Mouse (Mus musculus): ENCODE data around the gene Ddx42.

- TF ChIP-seq POLR2A (IDR thresholded peaks at IDR 0.05; ENCODE audit: insufficient read length, low read depth) (no peak), MYOD1 (IDR thresholded peaks at IDR 0.05; ENCODE audit: control insufficient read depth in 1 of 3, insufficient read length in 2 of 3, low read depth in 2 of 3) (no peak), USF1 (IDR thresholded peaks at IDR 0.05; ENCODE audit: low read depth) (no peak), MAX (IDR thresholded peaks at IDR 0.05; ENCODE audit: low read depth) (no peak), E2F4 (IDR thresholded peaks at IDR 0.05; ENCODE audit: insufficient read depth) (no peak)
These were observed 24.5 kb upstream of the Ddx42 start for GRCm38 (mm10) chr11:106192241-106192640.
